Mouse (Mus musculus): ENCODE measurements around the gene Zfp385b. TPM values are rescaled to one million over a fixed set of nuclear protein-coding genes. Genes with fewer than 3 reads are reported as not detected.

Gene Zfp385b
- polyA plus RNA-seq, 1 experiment: 3.2 TPM

DNA sequence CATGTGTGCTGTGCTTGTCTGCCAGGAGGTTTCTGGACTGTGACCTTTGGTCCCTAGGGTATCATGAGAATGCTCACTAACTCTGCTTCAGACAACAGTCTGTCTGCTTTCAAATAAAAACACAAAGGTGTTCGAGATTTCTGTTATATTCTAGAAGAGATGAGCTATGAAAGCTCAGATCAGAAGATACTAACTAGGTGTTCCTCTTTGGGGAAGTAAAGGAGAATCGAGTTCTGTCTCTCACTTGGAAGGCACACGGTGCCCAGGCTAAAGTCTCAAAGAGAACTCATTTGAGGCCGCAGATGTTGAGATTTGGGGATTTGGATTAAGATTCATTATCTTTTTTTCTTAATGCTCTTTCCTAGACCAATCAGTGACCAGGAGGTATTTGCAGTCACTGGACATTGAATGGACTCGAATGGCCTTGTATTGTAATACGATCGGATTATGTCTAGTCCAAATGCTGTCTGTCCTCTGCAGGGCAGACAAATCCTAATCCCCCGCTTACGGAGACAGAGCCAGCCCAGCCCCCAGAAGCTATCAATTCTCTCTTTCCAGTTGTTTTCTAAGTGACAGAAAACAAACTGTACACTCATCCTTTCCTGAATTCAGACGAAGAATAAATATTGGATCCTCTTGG is 42.3 kb downstream of the Zfp385b start:
- WGBS: 75% methylated on average over 10 of the region's 10 CpGs
- TF ChIP-seq POLR2A (IDR thresholded peaks at IDR 0.05; ENCODE audit: borderline replicate concordance, control insufficient read depth, low read depth, low read length): no peak
- no peak for TF ChIP-seq CTCF (IDR thresholded peaks at IDR 0.05; ENCODE audit: control insufficient read depth, insufficient read depth, low read length)
- no peak overlapping the region for H3K27ac ChIP-seq (ENCODE audit: control insufficient read depth, insufficient read depth, low read depth, low read length, poor library complexity)
- no peak overlapping the region for H3K4me3 ChIP-seq (replicated peaks; ENCODE audit: control insufficient read depth, low read depth, low read length)
- no peaks in the 10 kb centered on the region for H3K4me1 ChIP-seq (ENCODE audit: control insufficient read depth, insufficient read depth, low read length)

DNA sequence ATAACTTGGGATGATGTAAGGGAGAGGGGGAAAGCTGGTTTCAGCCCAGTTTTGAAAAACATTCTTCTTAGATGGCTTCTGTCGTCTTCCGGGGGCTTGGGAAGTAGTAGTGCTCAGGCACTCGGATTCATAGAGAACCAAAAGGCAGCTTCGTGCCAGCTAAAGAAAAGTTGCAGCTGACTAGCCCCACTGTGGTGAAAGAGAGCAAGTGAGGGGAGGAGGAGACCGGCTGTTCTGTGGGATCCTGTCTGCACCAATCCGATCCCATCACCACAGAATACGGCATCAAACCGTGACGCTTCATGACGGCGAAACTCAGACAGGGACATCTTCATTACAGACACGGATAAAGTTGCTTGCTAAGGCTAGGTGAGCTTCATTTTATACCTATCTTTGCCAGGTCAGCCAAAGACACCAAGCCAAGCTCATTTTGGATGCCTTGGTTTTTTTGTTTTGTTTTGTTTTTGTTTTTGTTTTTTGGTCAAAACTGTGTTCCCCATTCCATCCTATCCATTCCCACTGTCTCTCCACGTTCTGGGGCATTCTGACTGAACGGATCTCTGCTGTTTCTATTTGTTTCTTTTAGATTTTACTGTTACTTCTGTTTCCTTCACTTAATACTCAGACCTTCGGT is 44.1 kb downstream of the Zfp385b start:
- H3K4me3 ChIP-seq (replicated peaks; ENCODE audit: control insufficient read depth, low read depth, low read length): no peak overlapping the region
- TF ChIP-seq CTCF (IDR thresholded peaks at IDR 0.05; ENCODE audit: control insufficient read depth, insufficient read depth, low read length) (no peak), POLR2A (IDR thresholded peaks at IDR 0.05; ENCODE audit: borderline replicate concordance, control insufficient read depth, low read depth, low read length) (no peak)
- WGBS: 83% methylated on average over 15 of the region's 15 CpGs
- no peaks in the 10 kb centered on the region for H3K4me1 ChIP-seq (ENCODE audit: control insufficient read depth, insufficient read depth, low read length)
- H3K27ac ChIP-seq (ENCODE audit: control insufficient read depth, insufficient read depth, low read depth, low read length, poor library complexity): no peak overlapping the region

DNA sequence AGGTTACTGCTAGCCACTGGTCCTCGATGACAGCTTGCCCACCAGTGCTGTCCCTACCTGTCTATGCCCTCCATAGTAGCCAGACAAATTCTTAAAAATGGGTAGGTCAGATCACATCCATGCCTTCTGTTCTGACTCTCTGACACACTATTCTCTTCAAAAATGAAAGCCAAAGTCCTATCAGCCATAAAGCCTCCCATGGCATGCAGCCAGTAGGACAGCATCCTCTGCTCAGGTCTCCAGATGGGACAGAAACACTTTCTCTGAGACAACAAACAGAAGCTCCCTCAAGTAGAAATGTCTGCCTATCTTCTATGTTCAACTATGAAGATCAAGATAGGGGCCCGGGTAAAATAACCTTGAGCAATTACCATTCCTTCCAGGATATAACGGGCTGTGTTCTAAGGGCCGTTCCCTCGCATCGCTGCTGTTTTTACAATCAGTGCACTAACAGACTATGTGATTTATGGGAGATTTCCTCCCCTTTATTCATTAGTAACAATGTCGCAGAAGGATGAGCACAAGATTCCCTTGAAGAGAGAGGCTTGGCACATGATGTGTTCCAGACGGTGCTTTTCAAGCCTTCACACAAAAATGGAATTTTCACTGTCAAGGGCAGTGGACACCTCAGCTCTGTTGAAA is 49.3 kb downstream of the Zfp385b start:
- H3K4me1 ChIP-seq (ENCODE audit: control insufficient read depth, insufficient read depth, low read length): no peaks in the 10 kb centered on the region
- no peak overlapping the region for H3K4me3 ChIP-seq (replicated peaks; ENCODE audit: control insufficient read depth, low read depth, low read length)
- H3K27ac ChIP-seq (ENCODE audit: control insufficient read depth, insufficient read depth, low read depth, low read length, poor library complexity): no peak overlapping the region
- no peak for TF ChIP-seq POLR2A (IDR thresholded peaks at IDR 0.05; ENCODE audit: borderline replicate concordance, control insufficient read depth, low read depth, low read length)
- TF ChIP-seq CTCF (IDR thresholded peaks at IDR 0.05; ENCODE audit: control insufficient read depth, insufficient read depth, low read length): no peak
- WGBS: 80% methylated on average over 8 of the region's 8 CpGs

DNA sequence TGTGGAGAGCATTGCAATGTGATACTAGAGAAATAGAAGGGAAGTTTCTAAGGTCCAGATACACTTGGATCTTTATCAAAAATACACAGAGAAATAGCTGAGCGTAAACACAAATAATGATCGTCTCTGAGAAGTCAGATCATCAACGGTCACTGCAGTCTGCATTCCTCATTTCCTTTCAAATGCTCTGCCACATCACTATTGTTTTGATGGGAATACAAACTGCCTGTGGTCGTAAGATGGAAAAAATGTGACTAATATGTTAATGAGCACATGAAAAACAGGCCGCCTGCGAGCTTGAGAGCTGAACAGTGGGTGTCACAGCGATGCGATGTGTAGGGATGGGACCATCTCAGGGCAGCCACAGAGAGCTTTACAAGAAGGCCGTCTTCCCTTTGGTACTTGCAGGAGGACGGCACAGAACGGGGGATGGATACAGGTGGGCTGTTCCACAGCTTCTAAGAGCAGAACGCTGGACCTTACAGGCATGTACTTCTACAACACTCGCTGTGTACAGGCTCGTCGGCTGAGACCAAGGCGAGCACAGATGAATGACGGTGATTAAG is 51.0 kb downstream of the Zfp385b start:
- Histone ChIP-seq H3K27ac (ENCODE audit: control insufficient read depth, insufficient read depth, low read depth, low read length, poor library complexity) (no peak overlapping the region), H3K4me1 (ENCODE audit: control insufficient read depth, insufficient read depth, low read length) (no peaks in the 10 kb centered on the region), H3K4me3 (replicated peaks; ENCODE audit: control insufficient read depth, low read depth, low read length) (no peak overlapping the region)
- 81% methylated on average over 17 of the region's 17 CpGs for whole genome bisulfite sequencing
- no peak for TF ChIP-seq POLR2A (IDR thresholded peaks at IDR 0.05; ENCODE audit: borderline replicate concordance, control insufficient read depth, low read depth, low read length)
- no peak for TF ChIP-seq CTCF (IDR thresholded peaks at IDR 0.05; ENCODE audit: control insufficient read depth, insufficient read depth, low read length)

DNA sequence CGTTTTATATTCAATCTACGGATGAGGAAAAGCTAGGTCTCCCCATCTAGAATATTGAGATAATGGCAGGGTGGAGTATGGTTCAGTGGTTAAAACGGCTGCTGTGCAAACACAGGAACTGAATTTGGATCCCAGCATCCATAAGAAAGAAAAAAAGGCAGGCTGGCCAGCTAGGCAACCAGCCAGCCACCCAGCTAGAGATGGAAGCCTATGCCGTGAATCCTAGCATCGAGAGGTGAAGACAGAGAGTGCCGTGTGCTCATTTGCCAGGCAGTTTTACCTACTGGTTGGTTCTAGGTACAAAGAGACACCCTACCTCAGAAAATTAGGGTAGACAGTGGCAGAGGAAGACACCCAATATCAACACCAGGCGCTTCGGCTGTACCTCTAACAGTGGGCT is 57.5 kb downstream of the Zfp385b start:
- no peak overlapping the region for H3K4me3 ChIP-seq (replicated peaks; ENCODE audit: control insufficient read depth, low read depth, low read length)
- no peak overlapping the region for H3K27ac ChIP-seq (ENCODE audit: control insufficient read depth, insufficient read depth, low read depth, low read length, poor library complexity)
- H3K4me1 ChIP-seq (ENCODE audit: control insufficient read depth, insufficient read depth, low read length): no peaks in the 10 kb centered on the region
- no peak for TF ChIP-seq POLR2A (IDR thresholded peaks at IDR 0.05; ENCODE audit: borderline replicate concordance, control insufficient read depth, low read depth, low read length)
- no peak for TF ChIP-seq CTCF (IDR thresholded peaks at IDR 0.05; ENCODE audit: control insufficient read depth, insufficient read depth, low read length)
- WGBS: 82% methylated on average over 8 of the region's 8 CpGs

DNA sequence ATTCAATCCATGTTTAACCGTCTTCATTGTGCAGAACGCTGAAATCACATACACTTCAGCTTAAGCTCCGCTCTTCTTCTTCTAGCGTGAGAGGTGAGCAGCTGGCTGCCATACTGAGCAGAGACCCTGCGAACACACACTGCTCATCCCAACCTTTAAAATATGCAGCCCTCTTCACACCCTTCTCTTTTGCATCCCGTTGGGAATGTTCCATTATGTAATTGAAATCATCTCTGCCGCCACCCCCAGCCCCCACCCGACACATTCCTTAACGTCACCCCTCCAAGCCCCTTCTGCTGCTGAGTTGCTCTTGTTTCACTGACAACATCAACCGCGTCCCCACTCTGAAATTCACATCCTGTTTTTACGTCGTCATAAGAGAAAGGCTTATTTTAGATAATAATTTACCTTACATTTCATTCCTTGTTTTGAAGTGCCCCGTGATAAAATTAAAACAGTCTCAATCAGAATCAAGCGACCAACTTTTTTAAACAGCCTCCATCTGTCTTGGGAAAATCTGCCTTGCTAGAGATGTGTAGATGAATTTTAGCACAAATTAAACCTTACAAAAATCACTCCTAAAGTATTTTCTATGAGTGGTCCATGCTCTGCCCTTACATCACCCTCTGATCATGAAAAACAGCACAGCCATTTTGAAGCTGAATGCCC is 60.9 kb downstream of the Zfp385b start:
- no peaks in the 10 kb centered on the region for H3K4me1 ChIP-seq (ENCODE audit: control insufficient read depth, insufficient read depth, low read length)
- H3K4me3 ChIP-seq (replicated peaks; ENCODE audit: control insufficient read depth, low read depth, low read length): no peak overlapping the region
- TF ChIP-seq POLR2A (IDR thresholded peaks at IDR 0.05; ENCODE audit: borderline replicate concordance, control insufficient read depth, low read depth, low read length) (no peak), CTCF (IDR thresholded peaks at IDR 0.05; ENCODE audit: control insufficient read depth, insufficient read depth, low read length) (no peak)
- 79% methylated on average over 15 of the region's 15 CpGs for WGBS
- H3K27ac ChIP-seq (ENCODE audit: control insufficient read depth, insufficient read depth, low read depth, low read length, poor library complexity): no peak overlapping the region

DNA sequence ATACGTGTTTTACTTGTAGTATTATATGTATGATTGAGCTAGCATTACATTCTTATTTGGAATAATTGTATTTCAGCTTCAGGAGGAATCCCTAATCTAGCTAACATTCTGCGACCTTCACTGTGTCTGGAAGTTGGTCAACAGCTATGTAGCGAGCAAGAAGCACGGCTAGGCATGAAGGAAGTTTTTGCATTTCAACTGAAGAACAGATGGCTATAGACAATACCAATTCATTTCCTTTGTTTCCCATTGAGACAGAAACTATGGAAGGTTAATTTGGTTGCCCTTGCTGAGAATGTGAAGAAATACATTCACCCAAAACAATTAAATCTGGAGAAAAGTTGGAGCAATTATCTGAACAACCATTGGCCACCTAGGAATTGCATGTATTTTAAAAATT is 66.9 kb downstream of the Zfp385b start:
- no peak for TF ChIP-seq CTCF (IDR thresholded peaks at IDR 0.05; ENCODE audit: control insufficient read depth, insufficient read depth, low read length)
- no peak for TF ChIP-seq POLR2A (IDR thresholded peaks at IDR 0.05; ENCODE audit: borderline replicate concordance, control insufficient read depth, low read depth, low read length)
- no peak overlapping the region for H3K27ac ChIP-seq (ENCODE audit: control insufficient read depth, insufficient read depth, low read depth, low read length, poor library complexity)
- whole genome bisulfite sequencing: 68% methylated on average over 4 of the region's 4 CpGs
- no peaks in the 10 kb centered on the region for H3K4me1 ChIP-seq (ENCODE audit: control insufficient read depth, insufficient read depth, low read length)
- H3K4me3 ChIP-seq (replicated peaks; ENCODE audit: control insufficient read depth, low read depth, low read length): no peak overlapping the region

DNA sequence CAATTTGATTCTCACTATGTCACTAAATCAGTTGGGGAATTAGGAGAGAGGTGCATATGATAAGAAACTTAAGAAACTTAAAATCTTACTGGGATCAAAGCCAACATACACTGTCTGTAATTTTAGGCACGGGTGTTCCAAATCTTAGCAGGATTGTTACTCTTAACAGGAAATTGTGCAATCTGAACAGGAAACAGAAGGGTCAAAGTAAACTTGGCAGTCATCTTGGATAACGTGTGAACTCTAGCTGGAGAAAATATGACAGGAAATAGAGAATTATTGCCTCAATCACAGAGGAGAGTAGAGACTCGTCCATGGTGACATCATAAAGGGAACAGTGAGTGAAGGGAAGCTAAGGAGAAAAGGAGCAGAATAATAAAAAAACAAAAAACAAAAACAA is 69.8 kb downstream of the Zfp385b start:
- Histone ChIP-seq H3K4me1 (ENCODE audit: control insufficient read depth, insufficient read depth, low read length) (no peaks in the 10 kb centered on the region), H3K4me3 (replicated peaks; ENCODE audit: control insufficient read depth, low read depth, low read length) (no peak overlapping the region), H3K27ac (ENCODE audit: control insufficient read depth, insufficient read depth, low read depth, low read length, poor library complexity) (no peak overlapping the region)
- WGBS: 6% methylated on average over 3 of the region's 3 CpGs
- TF ChIP-seq CTCF (IDR thresholded peaks at IDR 0.05; ENCODE audit: control insufficient read depth, insufficient read depth, low read length) (no peak), POLR2A (IDR thresholded peaks at IDR 0.05; ENCODE audit: borderline replicate concordance, control insufficient read depth, low read depth, low read length) (no peak)
